ENCODE assay signal across 14 mouse cellular contexts in the genomic region with DNA sequence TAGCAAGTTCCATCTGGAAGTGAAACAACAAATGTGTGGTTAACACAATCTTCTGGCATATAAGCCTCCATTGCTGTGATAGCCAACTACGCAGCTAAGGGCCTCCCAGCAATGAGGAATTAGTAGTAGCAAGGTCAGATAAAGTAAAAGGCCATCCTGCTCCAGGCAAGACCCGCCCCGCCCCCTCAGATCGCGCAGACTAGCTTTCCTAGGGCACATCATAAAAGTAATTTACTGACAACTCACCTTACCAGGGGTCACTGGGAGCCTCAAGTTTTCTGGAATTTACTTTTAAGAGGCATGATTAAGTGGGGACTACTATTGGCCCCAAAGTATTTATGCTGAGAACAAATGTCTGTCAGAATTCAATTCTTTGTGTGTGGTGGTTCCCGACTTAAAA. TPM values are rescaled to one million over a fixed set of nuclear protein-coding genes. Genes with fewer than 3 reads are reported as not detected.
"Had no signal": no experiment of that assay in that cellular context is flagged by ENCODE, and none has a peak within 500 bp of the region (broad histone marks: within the 10 kb centered on the region; RNA-seq: fewer than 3 reads in every experiment).

No protein-coding gene starts in this region.

- H3K4me1 ChIP-seq: liver, embryonic 13.5 days; megakaryocyte, embryonic 14.5 days had no signal

- DNase-seq: kidney, postnatal 25 days; liver; liver, embryonic 13.5 days; liver, postnatal 0 days; lung, postnatal 14 days; thymus, postnatal 4 days had no signal

- H3K9me3 ChIP-seq: kidney, embryonic 15.5 days; limb, embryonic 12.5 days; liver, embryonic 13.5 days; lung, embryonic 15.5 days; megakaryocyte, embryonic 14.5 days; midbrain, embryonic 12.5 days had no signal

- H3K9ac ChIP-seq: kidney, embryonic 15.5 days; limb, embryonic 12.5 days; liver, embryonic 13.5 days; liver, postnatal 0 days; lung, embryonic 15.5 days; midbrain, embryonic 12.5 days had no signal

- H3K4me2 ChIP-seq: kidney, embryonic 15.5 days; limb, embryonic 12.5 days; liver, embryonic 13.5 days; lung, embryonic 15.5 days; midbrain, embryonic 12.5 days had no signal

- H3K36me3 ChIP-seq: kidney, embryonic 15.5 days; limb, embryonic 12.5 days; liver, embryonic 13.5 days; lung, embryonic 15.5 days; midbrain, embryonic 12.5 days had no signal

- H3K4me3 ChIP-seq: kidney, embryonic 15.5 days; left cerebral cortex, adult 2 months; limb, embryonic 12.5 days; liver, embryonic 13.5 days; lung, embryonic 15.5 days; megakaryocyte, embryonic 14.5 days; midbrain, embryonic 12.5 days had no signal

- ATAC-seq: liver, postnatal 0 days; midbrain, embryonic 16.5 days had no signal

- H3K27me3 ChIP-seq: kidney, embryonic 15.5 days; limb, embryonic 12.5 days; liver, embryonic 13.5 days; lung, embryonic 15.5 days had no signal

- H3K27ac ChIP-seq: kidney, embryonic 15.5 days; left cerebral cortex, adult 2 months; limb, embryonic 12.5 days; liver, embryonic 13.5 days; lung, embryonic 15.5 days; macrophage; midbrain, embryonic 12.5 days had no signal

RNA-seq across cellular contexts. Expression of a gene that starts 28.2 kb away (rescaled TPM):
- polyA plus RNA-seq: macrophage had no signal
